Mouse (Mus musculus): ENCODE measurements at regions not wholly inside any gene's neighbourhood (a gene's known extent, or its start where the extent isn't known, plus 50 kb on each side); places are given as distances from the start of the nearest gene placed in this dataset.
"Not testable (repeated sequence)": the region's sequence is repeated elsewhere in the genome, so short reads cannot be mapped to it uniquely, and the experiment has no call there.

- DNase-seq (ENCODE audit: low spot score) = no peak
- Histone ChIP-seq H3K27me3 (ENCODE audit: control insufficient read depth, insufficient read depth, low read length) (no peaks in the 10 kb centered on the region), H3K9me3 (ENCODE audit: control insufficient read depth, low read length) (no peaks in the 10 kb centered on the region), H3K4me3 (ENCODE audit: low read depth, low read length) (no peak overlapping the region), H3K9ac (ENCODE audit: low read length) (no peak overlapping the region), H3K4me2 (ENCODE audit: low read depth, severe bottlenecking) (no peak overlapping the region), H3K36me3 (ENCODE audit: control insufficient read depth, insufficient read depth, low read length) (no peaks in the 10 kb centered on the region), H3K27ac (replicated peaks; ENCODE audit: low read depth, low read length) (no peak overlapping the region), H3K4me1 (ENCODE audit: control insufficient read depth, insufficient read depth, low read length) (no peaks in the 10 kb centered on the region)
- 91% methylated on average over 18 of the region's 18 CpGs for WGBS
- no peak for ATAC-seq (ENCODE audit: insufficient number of reproducible peaks, low FRiP score, low TSS enrichment, low read depth)
Measured at GRCm38 (mm10) chr2:168393341-168393740, 111.8 kb upstream of the Kcng1 start.

- not testable (repeated sequence) for H3K9ac ChIP-seq (ENCODE audit: low read length); DNase-seq (ENCODE audit: low spot score); H3K27me3 ChIP-seq (ENCODE audit: control insufficient read depth, insufficient read depth, low read length); H3K4me2 ChIP-seq (ENCODE audit: low read depth, severe bottlenecking); H3K4me1 ChIP-seq (ENCODE audit: control insufficient read depth, insufficient read depth, low read length); ATAC-seq (ENCODE audit: insufficient number of reproducible peaks, low FRiP score, low TSS enrichment, low read depth); H3K4me3 ChIP-seq (ENCODE audit: low read depth, low read length); H3K27ac ChIP-seq (replicated peaks; ENCODE audit: low read depth, low read length); H3K9me3 ChIP-seq (ENCODE audit: control insufficient read depth, low read length); H3K36me3 ChIP-seq (ENCODE audit: control insufficient read depth, insufficient read depth, low read length)
- WGBS = 87% methylated on average over 3 of the region's 3 CpGs
Measured at GRCm38 (mm10) chr2:168392171-168392570, 110.6 kb upstream of the Kcng1 start.

- no peaks in the 10 kb centered on the region for H3K27me3 ChIP-seq (ENCODE audit: control insufficient read depth, insufficient read depth, low read length)
- no peak for DNase-seq (ENCODE audit: low spot score)
- H3K9ac ChIP-seq (ENCODE audit: low read length) = no peak overlapping the region
- WGBS = 67% methylated on average over 5 of the region's 5 CpGs
- H3K4me1 ChIP-seq (ENCODE audit: control insufficient read depth, insufficient read depth, low read length) = no peaks in the 10 kb centered on the region
- H3K36me3 ChIP-seq (ENCODE audit: control insufficient read depth, insufficient read depth, low read length) = no peaks in the 10 kb centered on the region
- no peak overlapping the region for H3K27ac ChIP-seq (replicated peaks; ENCODE audit: low read depth, low read length)
- no peak overlapping the region for H3K4me2 ChIP-seq (ENCODE audit: low read depth, severe bottlenecking)
- no peaks in the 10 kb centered on the region for H3K9me3 ChIP-seq (ENCODE audit: control insufficient read depth, low read length)
- ATAC-seq (ENCODE audit: insufficient number of reproducible peaks, low FRiP score, low TSS enrichment, low read depth) = no peak
- H3K4me3 ChIP-seq (ENCODE audit: low read depth, low read length) = no peak overlapping the region
Measured at GRCm38 (mm10) chr2:168380606-168381005, 99.1 kb upstream of the Kcng1 start.

GRCm38 (mm10) chr2:168372356-168372755 is 90.8 kb upstream of the Kcng1 start:
- H3K9me3 ChIP-seq (ENCODE audit: control insufficient read depth, low read length) = no peaks in the 10 kb centered on the region
- DNase-seq (ENCODE audit: low spot score) (no peak), ATAC-seq (ENCODE audit: insufficient number of reproducible peaks, low FRiP score, low TSS enrichment, low read depth) (no peak)
- WGBS = 88% methylated on average over 5 of the region's 5 CpGs
- no peak overlapping the region for H3K27ac ChIP-seq (replicated peaks; ENCODE audit: low read depth, low read length)
- no peaks in the 10 kb centered on the region for H3K36me3 ChIP-seq (ENCODE audit: control insufficient read depth, insufficient read depth, low read length)
- H3K4me2 ChIP-seq (ENCODE audit: low read depth, severe bottlenecking) = no peak overlapping the region
- H3K4me3 ChIP-seq (ENCODE audit: low read depth, low read length) = no peak overlapping the region
- H3K4me1 ChIP-seq (ENCODE audit: control insufficient read depth, insufficient read depth, low read length) = peaks cover 5% of the 10 kb centered on the region; the same call in 1 of the 2 replicates
- no peaks in the 10 kb centered on the region for H3K27me3 ChIP-seq (ENCODE audit: control insufficient read depth, insufficient read depth, low read length)
- no peak overlapping the region for H3K9ac ChIP-seq (ENCODE audit: low read length)

GRCm38 (mm10) chr2:168371245-168371644 is 89.7 kb upstream of the Kcng1 start:
- H3K36me3 ChIP-seq (ENCODE audit: control insufficient read depth, insufficient read depth, low read length) = no peaks in the 10 kb centered on the region
- no peak overlapping the region for H3K27ac ChIP-seq (replicated peaks; ENCODE audit: low read depth, low read length)
- DNase-seq (ENCODE audit: low spot score) (peak; percentile 42), ATAC-seq (ENCODE audit: insufficient number of reproducible peaks, low FRiP score, low TSS enrichment, low read depth) (no peak)
- peaks cover 5% of the 10 kb centered on the region; the same call in 1 of the 2 replicates for H3K4me1 ChIP-seq (ENCODE audit: control insufficient read depth, insufficient read depth, low read length)
- WGBS = 6% methylated on average over 3 of the region's 3 CpGs
- no peak overlapping the region for H3K4me3 ChIP-seq (ENCODE audit: low read depth, low read length)
- H3K9ac ChIP-seq (ENCODE audit: low read length) = no peak overlapping the region
- no peaks in the 10 kb centered on the region for H3K9me3 ChIP-seq (ENCODE audit: control insufficient read depth, low read length)
- H3K4me2 ChIP-seq (ENCODE audit: low read depth, severe bottlenecking) = no peak overlapping the region
- no peaks in the 10 kb centered on the region for H3K27me3 ChIP-seq (ENCODE audit: control insufficient read depth, insufficient read depth, low read length)

- Histone ChIP-seq H3K27ac (replicated peaks; ENCODE audit: low read depth, low read length) (no peak overlapping the region), H3K9ac (ENCODE audit: low read length) (no peak overlapping the region), H3K4me3 (ENCODE audit: low read depth, low read length) (no peak overlapping the region), H3K4me2 (ENCODE audit: low read depth, severe bottlenecking) (no peak overlapping the region), H3K27me3 (ENCODE audit: control insufficient read depth, insufficient read depth, low read length) (no peaks in the 10 kb centered on the region), H3K36me3 (ENCODE audit: control insufficient read depth, insufficient read depth, low read length) (no peaks in the 10 kb centered on the region), H3K9me3 (ENCODE audit: control insufficient read depth, low read length) (no peaks in the 10 kb centered on the region), H3K4me1 (ENCODE audit: control insufficient read depth, insufficient read depth, low read length) (peaks cover 9% of the 10 kb centered on the region)
- 64% methylated on average over 8 of the region's 8 CpGs for WGBS
- no peak for DNase-seq (ENCODE audit: low spot score)
- ATAC-seq (ENCODE audit: insufficient number of reproducible peaks, low FRiP score, low TSS enrichment, low read depth) = no peak
Measured at GRCm38 (mm10) chr2:168359200-168359599, 77.7 kb upstream of the Kcng1 start.

GRCm38 (mm10) chr2:168358551-168358950 is 77.0 kb upstream of the Kcng1 start:
- no peaks in the 10 kb centered on the region for H3K27me3 ChIP-seq (ENCODE audit: control insufficient read depth, insufficient read depth, low read length)
- no peak overlapping the region for H3K27ac ChIP-seq (replicated peaks; ENCODE audit: low read depth, low read length)
- DNase-seq (ENCODE audit: low spot score) (no peak), ATAC-seq (ENCODE audit: insufficient number of reproducible peaks, low FRiP score, low TSS enrichment, low read depth) (no peak)
- H3K4me1 ChIP-seq (ENCODE audit: control insufficient read depth, insufficient read depth, low read length) = peaks cover 11% of the 10 kb centered on the region
- no peak overlapping the region for H3K4me3 ChIP-seq (ENCODE audit: low read depth, low read length)
- no peaks in the 10 kb centered on the region for H3K36me3 ChIP-seq (ENCODE audit: control insufficient read depth, insufficient read depth, low read length)
- no peak overlapping the region for H3K9ac ChIP-seq (ENCODE audit: low read length)
- 79% methylated on average over 6 of the region's 6 CpGs for WGBS
- no peaks in the 10 kb centered on the region for H3K9me3 ChIP-seq (ENCODE audit: control insufficient read depth, low read length)
- no peak overlapping the region for H3K4me2 ChIP-seq (ENCODE audit: low read depth, severe bottlenecking)

- Histone ChIP-seq H3K27ac (replicated peaks; ENCODE audit: low read depth, low read length) (no peak overlapping the region), H3K4me3 (ENCODE audit: low read depth, low read length) (no peak overlapping the region)
- 86% methylated on average over 6 of the region's 6 CpGs for WGBS
Measured at GRCm38 (mm10) chr2:168357815-168358214, 76.3 kb upstream of the Kcng1 start.

GRCm38 (mm10) chr2:168354397-168354796 is 72.9 kb upstream of the Kcng1 start:
- Histone ChIP-seq H3K27me3 (ENCODE audit: control insufficient read depth, insufficient read depth, low read length) (no peaks in the 10 kb centered on the region), H3K4me1 (ENCODE audit: control insufficient read depth, insufficient read depth, low read length) (peaks cover 11% of the 10 kb centered on the region), H3K9me3 (ENCODE audit: control insufficient read depth, low read length) (no peaks in the 10 kb centered on the region), H3K36me3 (ENCODE audit: control insufficient read depth, insufficient read depth, low read length) (no peaks in the 10 kb centered on the region), H3K9ac (ENCODE audit: low read length) (no peak overlapping the region), H3K4me3 (ENCODE audit: low read depth, low read length) (no peak overlapping the region), H3K27ac (replicated peaks; ENCODE audit: low read depth, low read length) (no peak overlapping the region), H3K4me2 (ENCODE audit: low read depth, severe bottlenecking) (no peak overlapping the region)
- DNase-seq (ENCODE audit: low spot score) = no peak
- ATAC-seq (ENCODE audit: insufficient number of reproducible peaks, low FRiP score, low TSS enrichment, low read depth) = no peak
- WGBS = 48% methylated on average over 10 of the region's 10 CpGs

More at GRCm38 (mm10) chr2:168357815-168358214, 76.3 kb upstream of the Kcng1 start:
- Histone ChIP-seq H3K9me3 (ENCODE audit: control insufficient read depth, low read length) (no peaks in the 10 kb centered on the region), H3K4me2 (ENCODE audit: low read depth, severe bottlenecking) (no peak overlapping the region), H3K4me1 (ENCODE audit: control insufficient read depth, insufficient read depth, low read length) (peaks cover 11% of the 10 kb centered on the region), H3K9ac (ENCODE audit: low read length) (no peak overlapping the region), H3K27me3 (ENCODE audit: control insufficient read depth, insufficient read depth, low read length) (no peaks in the 10 kb centered on the region), H3K36me3 (ENCODE audit: control insufficient read depth, insufficient read depth, low read length) (no peaks in the 10 kb centered on the region)
- ATAC-seq (ENCODE audit: insufficient number of reproducible peaks, low FRiP score, low TSS enrichment, low read depth) (no peak), DNase-seq (ENCODE audit: low spot score) (peak; percentile 41)

All from limb, embryonic 11.5 days (tissue).